Mouse (Mus musculus): ENCODE measurements around the gene Mfap3. TPM values are rescaled to one million over a fixed set of nuclear protein-coding genes. Genes with fewer than 3 reads are reported as not detected.

The Mfap3 gene
- polyA plus RNA-seq, 1 experiment from 2014 or later = 63.8 TPM

- H3K9ac ChIP-seq (replicated peaks; ENCODE audit: low read depth, low read length) = no peak overlapping the region
- no peak overlapping the region for H3K4me2 ChIP-seq (ENCODE audit: low read length)
- no peak for ATAC-seq
- no peaks in the 10 kb centered on the region for H3K27me3 ChIP-seq (replicated peaks; ENCODE audit: control insufficient read depth, insufficient read depth, low read length)
- H3K4me1 ChIP-seq (replicated peaks; ENCODE audit: control insufficient read depth, insufficient read depth, low read length) = no peaks in the 10 kb centered on the region
- H3K36me3 ChIP-seq (ENCODE audit: control insufficient read depth, insufficient read depth) = peaks cover 36% of the 10 kb centered on the region
- no peak overlapping the region for H3K4me3 ChIP-seq (replicated peaks; ENCODE audit: low read length)
- no peaks in the 10 kb centered on the region for H3K9me3 ChIP-seq (ENCODE audit: control insufficient read depth, low read length)
- H3K27ac ChIP-seq (ENCODE audit: low read length) = no peak overlapping the region
- 54% methylated on average over 3 of the region's 3 CpGs for WGBS
Measured at GRCm38 (mm10) chr11:57497701-57498100, 20.8 kb upstream of the Mfap3 start.

GRCm38 (mm10) chr11:57498215-57498614 is 20.2 kb upstream of the Mfap3 start:
- H3K27ac ChIP-seq (ENCODE audit: low read length) = no peak overlapping the region
- H3K4me3 ChIP-seq (replicated peaks; ENCODE audit: low read length) = no peak overlapping the region
- H3K4me1 ChIP-seq (replicated peaks; ENCODE audit: control insufficient read depth, insufficient read depth, low read length) = no peaks in the 10 kb centered on the region
- no peak for ATAC-seq
- no peaks in the 10 kb centered on the region for H3K9me3 ChIP-seq (ENCODE audit: control insufficient read depth, low read length)
- H3K36me3 ChIP-seq (ENCODE audit: control insufficient read depth, insufficient read depth) = peaks cover 36% of the 10 kb centered on the region
- no peak overlapping the region for H3K4me2 ChIP-seq (ENCODE audit: low read length)
- no peaks in the 10 kb centered on the region for H3K27me3 ChIP-seq (replicated peaks; ENCODE audit: control insufficient read depth, insufficient read depth, low read length)
- no peak overlapping the region for H3K9ac ChIP-seq (replicated peaks; ENCODE audit: low read depth, low read length)
- 94% methylated on average over 5 of the region's 5 CpGs for WGBS

- H3K36me3 ChIP-seq (ENCODE audit: control insufficient read depth, insufficient read depth) = peaks cover 25% of the 10 kb centered on the region
- no peaks in the 10 kb centered on the region for H3K27me3 ChIP-seq (replicated peaks; ENCODE audit: control insufficient read depth, insufficient read depth, low read length)
- no peak overlapping the region for H3K9ac ChIP-seq (replicated peaks; ENCODE audit: low read depth, low read length)
- no peak overlapping the region for H3K4me3 ChIP-seq (replicated peaks; ENCODE audit: low read length)
- no peak overlapping the region for H3K4me2 ChIP-seq (ENCODE audit: low read length)
- H3K27ac ChIP-seq (ENCODE audit: low read length) = no peak overlapping the region
- WGBS = 76% methylated on average over 5 of the region's 5 CpGs
- H3K9me3 ChIP-seq (ENCODE audit: control insufficient read depth, low read length) = no peaks in the 10 kb centered on the region
- H3K4me1 ChIP-seq (replicated peaks; ENCODE audit: control insufficient read depth, insufficient read depth, low read length) = peaks cover 16% of the 10 kb centered on the region
- ATAC-seq = no peak
Measured at GRCm38 (mm10) chr11:57503155-57503554, 15.3 kb upstream of the Mfap3 start.

GRCm38 (mm10) chr11:57506899-57507298 is 11.6 kb upstream of the Mfap3 start:
- peak overlapping the region; percentile 90 for H3K27ac ChIP-seq (ENCODE audit: low read length)

GRCm38 (mm10) chr11:57515218-57515617 is 3.2 kb upstream of the Mfap3 start:
- Histone ChIP-seq H3K4me1 (replicated peaks; ENCODE audit: control insufficient read depth, insufficient read depth, low read length) (peaks cover 16% of the 10 kb centered on the region), H3K4me2 (ENCODE audit: low read length) (no peak overlapping the region), H3K27me3 (replicated peaks; ENCODE audit: control insufficient read depth, insufficient read depth, low read length) (no peaks in the 10 kb centered on the region), H3K27ac (ENCODE audit: low read length) (no peak overlapping the region), H3K36me3 (ENCODE audit: control insufficient read depth, insufficient read depth) (peaks cover 16% of the 10 kb centered on the region), H3K9me3 (ENCODE audit: control insufficient read depth, low read length) (no peaks in the 10 kb centered on the region), H3K4me3 (replicated peaks; ENCODE audit: low read length) (no peak overlapping the region), H3K9ac (replicated peaks; ENCODE audit: low read depth, low read length) (no peak overlapping the region)
- 87% methylated on average over 5 of the region's 5 CpGs for WGBS
- no peak for ATAC-seq

More at GRCm38 (mm10) chr11:57506899-57507298, 11.6 kb upstream of the Mfap3 start:
- peak; percentile 96 for ATAC-seq
- H3K27me3 ChIP-seq (replicated peaks; ENCODE audit: control insufficient read depth, insufficient read depth, low read length) = no peaks in the 10 kb centered on the region
- peaks cover 16% of the 10 kb centered on the region for H3K4me1 ChIP-seq (replicated peaks; ENCODE audit: control insufficient read depth, insufficient read depth, low read length)
- 20% methylated on average over 6 of the region's 6 CpGs for WGBS
- H3K9me3 ChIP-seq (ENCODE audit: control insufficient read depth, low read length) = no peaks in the 10 kb centered on the region
- peaks cover 29% of the 10 kb centered on the region for H3K36me3 ChIP-seq (ENCODE audit: control insufficient read depth, insufficient read depth)
- H3K4me2 ChIP-seq (ENCODE audit: low read length) = peak overlapping the region; percentile 19; the same call in 1 of the 2 replicates
- no peak overlapping the region for H3K4me3 ChIP-seq (replicated peaks; ENCODE audit: low read length)
- no peak overlapping the region for H3K9ac ChIP-seq (replicated peaks; ENCODE audit: low read depth, low read length)

- ATAC-seq = no peak
- no peak overlapping the region for H3K27ac ChIP-seq (ENCODE audit: low read length)
- no peak overlapping the region for H3K4me3 ChIP-seq (replicated peaks; ENCODE audit: low read length)
- H3K36me3 ChIP-seq (ENCODE audit: control insufficient read depth, insufficient read depth) = peaks cover 5% of the 10 kb centered on the region; the same call in 1 of the 2 replicates
- no peaks in the 10 kb centered on the region for H3K27me3 ChIP-seq (replicated peaks; ENCODE audit: control insufficient read depth, insufficient read depth, low read length)
- WGBS = 77% methylated on average over 5 of the region's 5 CpGs
- no peaks in the 10 kb centered on the region for H3K9me3 ChIP-seq (ENCODE audit: control insufficient read depth, low read length)
- H3K4me1 ChIP-seq (replicated peaks; ENCODE audit: control insufficient read depth, insufficient read depth, low read length) = peaks cover 28% of the 10 kb centered on the region
- peak overlapping the region; percentile 61 for H3K4me2 ChIP-seq (ENCODE audit: low read length)
- no peak overlapping the region for H3K9ac ChIP-seq (replicated peaks; ENCODE audit: low read depth, low read length)
Measured at GRCm38 (mm10) chr11:57516946-57517441, 1.5 kb upstream of the Mfap3 start.

- Histone ChIP-seq H3K4me2 (ENCODE audit: low read length) (peak overlapping the region; percentile 61), H3K9me3 (ENCODE audit: control insufficient read depth, low read length) (no peaks in the 10 kb centered on the region), H3K4me1 (replicated peaks; ENCODE audit: control insufficient read depth, insufficient read depth, low read length) (peaks cover 37% of the 10 kb centered on the region), H3K36me3 (ENCODE audit: control insufficient read depth, insufficient read depth) (no peaks in the 10 kb centered on the region), H3K4me3 (replicated peaks; ENCODE audit: low read length) (peak overlapping the region; percentile 95), H3K27me3 (replicated peaks; ENCODE audit: control insufficient read depth, insufficient read depth, low read length) (no peaks in the 10 kb centered on the region), H3K9ac (replicated peaks; ENCODE audit: low read depth, low read length) (peak overlapping the region; percentile 91), H3K27ac (ENCODE audit: low read length) (peak overlapping the region; percentile 73)
- ATAC-seq = peak; percentile 5; the same call in 1 of the 2 replicates
- 1% methylated on average over 15 of the region's 16 CpGs for WGBS
Measured at GRCm38 (mm10) chr11:57518751-57519148, 286 bp downstream of the Mfap3 start.

GRCm38 (mm10) chr11:57519304-57519703 is 840 bp downstream of the Mfap3 start:
- H3K4me2 ChIP-seq (ENCODE audit: low read length) = peak overlapping the region; percentile 61
- 72% methylated on average over 5 of the region's 5 CpGs for WGBS

GRCm38 (mm10) chr11:57521206-57521605 is 2.7 kb downstream of the Mfap3 start:
- H3K27ac ChIP-seq (ENCODE audit: low read length) = peak overlapping the region; percentile 10; the same call in 1 of the 2 replicates
- H3K9me3 ChIP-seq (ENCODE audit: control insufficient read depth, low read length) = no peaks in the 10 kb centered on the region
- peaks cover 37% of the 10 kb centered on the region for H3K4me1 ChIP-seq (replicated peaks; ENCODE audit: control insufficient read depth, insufficient read depth, low read length)
- 53% methylated on average over 3 of the region's 3 CpGs for WGBS
- ATAC-seq = no peak
- no peaks in the 10 kb centered on the region for H3K36me3 ChIP-seq (ENCODE audit: control insufficient read depth, insufficient read depth)
- H3K4me2 ChIP-seq (ENCODE audit: low read length) = peak overlapping the region; percentile 3; the same call in 1 of the 2 replicates
- H3K9ac ChIP-seq (replicated peaks; ENCODE audit: low read depth, low read length) = no peak overlapping the region
- no peak overlapping the region for H3K4me3 ChIP-seq (replicated peaks; ENCODE audit: low read length)
- no peaks in the 10 kb centered on the region for H3K27me3 ChIP-seq (replicated peaks; ENCODE audit: control insufficient read depth, insufficient read depth, low read length)

More at GRCm38 (mm10) chr11:57519304-57519703, 840 bp downstream of the Mfap3 start:
- H3K4me1 ChIP-seq (replicated peaks; ENCODE audit: control insufficient read depth, insufficient read depth, low read length) = peaks cover 37% of the 10 kb centered on the region
- H3K36me3 ChIP-seq (ENCODE audit: control insufficient read depth, insufficient read depth) = no peaks in the 10 kb centered on the region
- no peak for ATAC-seq
- H3K4me3 ChIP-seq (replicated peaks; ENCODE audit: low read length) = peak overlapping the region; percentile 95
- no peak overlapping the region for H3K27ac ChIP-seq (ENCODE audit: low read length)
- no peaks in the 10 kb centered on the region for H3K27me3 ChIP-seq (replicated peaks; ENCODE audit: control insufficient read depth, insufficient read depth, low read length)
- H3K9ac ChIP-seq (replicated peaks; ENCODE audit: low read depth, low read length) = peak overlapping the region; percentile 91; the same call in 1 of the 2 replicates
- H3K9me3 ChIP-seq (ENCODE audit: control insufficient read depth, low read length) = no peaks in the 10 kb centered on the region
